Mouse (Mus musculus) skeletal muscle tissue, adult 2 months (tissue): ENCODE measurements around the gene Nr4a3.

Experiments
- DNase-seq: peaks from one replicate; pipeline ENCODE4 v3.0.0-alpha.2; 2012; ENCODE audit warnings: low read depth, low spot score

Nr4a3 gene

DNA sequence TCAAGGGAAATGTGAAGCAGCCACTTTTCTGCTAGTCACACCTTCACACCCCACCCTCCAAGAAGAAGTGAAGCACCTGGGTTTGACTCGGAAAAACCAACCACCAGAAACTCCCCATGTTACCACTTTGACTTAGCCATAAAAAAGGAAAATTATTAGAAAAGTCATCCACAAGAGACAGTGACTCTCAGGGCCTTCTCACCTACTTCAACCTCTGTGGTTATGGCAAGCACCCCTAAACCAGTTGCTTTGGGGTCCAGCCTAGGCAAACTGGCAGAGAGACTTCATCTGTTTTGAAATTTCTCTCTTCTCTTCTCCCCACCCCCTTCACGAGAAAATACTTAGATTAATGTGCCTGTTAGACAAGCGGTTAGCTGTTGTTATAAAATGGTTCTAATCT, 5.1 kb downstream of the Nr4a3 start:
- no peak for DNase-seq

DNA sequence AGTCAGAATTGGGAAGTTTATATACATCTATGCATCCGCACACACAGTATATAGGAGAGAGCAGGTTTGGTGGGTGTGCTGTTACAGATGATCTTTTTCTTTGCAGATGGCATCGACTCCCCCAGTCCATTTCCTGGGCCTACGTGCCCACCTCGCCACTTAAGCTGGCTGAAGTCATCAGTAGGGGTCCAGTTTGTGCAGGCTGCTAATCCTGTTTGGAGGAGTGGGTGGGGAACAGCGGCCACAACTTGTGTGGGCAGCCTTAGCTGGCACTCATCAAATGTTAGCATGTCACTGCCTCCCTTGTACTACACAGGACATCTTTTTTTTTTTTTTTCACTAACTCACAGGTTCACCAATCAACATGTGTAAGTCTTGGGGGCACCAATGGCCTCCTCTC, 5.5 kb downstream of the Nr4a3 start:
- DNase-seq, result no peak

DNA sequence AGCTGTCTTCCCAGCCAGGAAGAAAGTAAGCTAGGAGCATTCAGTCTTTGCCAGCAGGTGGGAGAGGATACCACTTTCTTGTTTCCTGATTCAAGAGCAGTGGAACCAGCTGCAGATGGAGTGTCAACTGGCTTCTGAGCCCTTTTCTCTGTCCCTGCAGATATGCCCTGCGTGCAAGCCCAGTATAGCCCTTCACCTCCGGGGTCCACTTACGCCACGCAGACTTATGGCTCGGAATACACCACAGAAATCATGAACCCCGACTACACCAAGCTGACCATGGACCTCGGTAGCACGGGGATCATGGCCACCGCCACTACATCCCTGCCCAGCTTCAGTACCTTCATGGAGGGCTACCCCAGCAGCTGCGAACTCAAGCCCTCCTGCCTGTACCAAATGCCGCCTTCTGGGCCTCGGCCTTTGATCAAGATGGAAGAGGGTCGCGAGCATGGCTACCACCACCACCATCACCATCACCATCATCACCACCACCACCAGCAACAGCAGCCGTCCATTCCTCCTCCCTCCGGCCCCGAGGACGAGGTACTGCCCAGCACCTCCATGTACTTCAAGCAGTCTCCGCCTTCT, 6.2 kb downstream of the Nr4a3 start:
- DNase-seq, result no peak

DNA sequence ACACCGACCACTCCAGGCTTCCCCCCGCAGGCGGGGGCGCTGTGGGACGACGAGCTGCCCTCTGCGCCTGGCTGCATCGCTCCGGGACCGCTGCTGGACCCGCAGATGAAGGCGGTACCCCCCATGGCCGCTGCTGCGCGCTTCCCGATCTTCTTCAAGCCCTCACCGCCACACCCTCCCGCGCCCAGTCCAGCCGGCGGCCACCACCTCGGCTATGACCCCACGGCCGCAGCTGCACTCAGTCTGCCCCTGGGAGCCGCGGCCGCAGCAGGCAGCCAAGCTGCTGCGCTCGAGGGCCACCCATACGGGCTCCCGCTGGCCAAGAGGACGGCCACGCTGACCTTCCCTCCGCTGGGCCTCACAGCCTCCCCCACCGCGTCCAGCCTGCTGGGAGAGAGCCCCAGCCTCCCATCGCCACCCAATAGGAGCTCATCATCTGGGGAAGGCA, 6.7 kb downstream of the Nr4a3 start:
- no peak for DNase-seq

DNA sequence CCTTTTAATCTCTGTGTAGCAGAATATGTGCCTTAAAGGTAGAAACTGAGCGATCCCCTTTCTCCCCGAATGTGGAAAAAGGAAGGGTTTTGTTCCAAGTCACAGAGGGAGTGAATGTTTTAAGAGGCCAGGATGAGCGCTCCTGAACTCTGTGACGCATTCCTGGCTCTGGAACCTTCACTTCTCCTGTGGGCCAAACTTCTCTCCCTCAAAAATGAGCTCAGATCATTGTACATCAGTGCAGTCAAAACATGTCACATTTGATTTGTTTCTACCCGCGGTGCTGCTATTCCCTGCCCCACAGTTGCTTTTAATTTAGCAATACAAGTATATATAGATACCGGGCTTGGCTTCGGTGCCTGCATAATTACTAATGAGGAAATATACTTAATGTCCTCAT, 16.8 kb downstream of the Nr4a3 start:
- no peak for DNase-seq

DNA sequence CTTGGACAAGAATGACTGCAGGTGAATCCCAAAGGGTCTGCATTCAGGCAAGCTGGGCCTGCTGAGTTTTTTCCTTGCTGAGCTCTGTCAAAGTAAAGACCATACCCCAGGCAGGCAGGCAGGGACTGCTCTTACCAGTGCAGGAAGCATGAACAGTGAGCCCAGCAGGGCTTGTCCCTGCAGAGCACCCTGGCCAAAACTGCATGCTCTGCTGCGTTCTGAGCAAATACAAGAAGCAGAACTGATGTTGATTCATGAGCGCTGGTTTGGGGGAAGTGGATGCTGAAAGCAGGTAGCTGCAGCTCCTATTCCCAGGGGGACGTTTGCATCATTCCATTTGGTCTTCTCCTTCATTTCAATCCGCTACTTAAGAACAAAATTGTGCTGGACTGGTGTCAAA, 19.4 kb downstream of the Nr4a3 start:
- DNase-seq, result no peak

DNA sequence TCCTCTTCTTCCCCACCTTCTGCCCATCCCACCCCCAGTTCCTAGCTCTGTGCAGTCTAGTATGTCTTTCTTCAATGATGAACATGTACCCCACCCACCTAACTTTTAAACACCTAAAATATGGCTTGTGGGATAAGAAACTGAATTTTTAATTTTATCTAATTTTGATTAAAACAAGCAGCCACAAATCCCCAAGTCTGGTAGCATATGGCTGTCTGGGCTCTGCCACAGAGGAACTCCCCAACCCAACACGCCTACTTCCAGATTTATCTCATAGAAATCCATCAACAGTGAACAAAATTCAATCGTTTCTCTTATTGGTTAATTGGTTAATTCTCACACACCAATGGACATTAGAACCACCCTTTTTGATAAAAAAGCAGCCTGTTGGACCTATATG, 21.7 kb downstream of the Nr4a3 start:
- DNase-seq, result no peak

DNA sequence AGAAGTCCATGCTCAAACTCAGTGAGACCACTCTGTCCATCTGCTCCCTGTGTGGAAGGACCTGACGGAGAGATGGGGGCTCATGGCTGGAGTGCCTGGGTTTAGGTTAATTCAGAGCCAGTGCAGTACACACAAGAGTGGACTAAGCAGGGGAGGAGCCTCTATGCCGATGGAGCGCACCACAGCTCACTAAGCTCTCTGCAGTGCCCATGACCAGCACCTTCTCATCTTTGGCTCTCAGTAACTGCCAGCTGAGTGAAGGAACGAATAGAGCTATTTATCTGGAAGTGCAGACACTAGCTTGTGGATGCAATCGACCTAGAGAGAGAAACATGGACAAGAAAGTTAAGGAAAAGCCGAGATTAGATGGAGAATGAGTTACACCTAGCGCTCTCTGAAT, 24.2 kb downstream of the Nr4a3 start:
- DNase-seq, result no peak

DNA sequence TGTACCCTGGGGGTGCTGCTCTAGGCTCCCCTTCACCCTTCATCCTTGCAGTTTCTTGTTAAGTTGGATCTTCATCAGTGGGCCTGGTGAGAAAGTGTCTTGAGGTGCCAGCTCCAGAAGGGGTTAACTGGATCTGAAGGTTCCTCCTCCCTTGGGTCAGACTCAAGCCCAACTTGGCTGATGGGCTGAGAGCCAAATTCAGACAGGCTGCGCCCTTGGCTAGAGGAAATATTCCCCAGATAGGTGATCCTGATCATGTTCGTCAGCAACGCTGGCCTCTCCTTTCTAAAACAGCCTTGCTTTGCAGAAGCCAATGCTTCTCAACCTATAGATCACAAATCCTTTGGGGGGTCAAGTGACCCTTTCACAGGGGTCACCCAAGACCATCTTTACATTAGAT, 27.1 kb downstream of the Nr4a3 start:
- no peak for DNase-seq

DNA sequence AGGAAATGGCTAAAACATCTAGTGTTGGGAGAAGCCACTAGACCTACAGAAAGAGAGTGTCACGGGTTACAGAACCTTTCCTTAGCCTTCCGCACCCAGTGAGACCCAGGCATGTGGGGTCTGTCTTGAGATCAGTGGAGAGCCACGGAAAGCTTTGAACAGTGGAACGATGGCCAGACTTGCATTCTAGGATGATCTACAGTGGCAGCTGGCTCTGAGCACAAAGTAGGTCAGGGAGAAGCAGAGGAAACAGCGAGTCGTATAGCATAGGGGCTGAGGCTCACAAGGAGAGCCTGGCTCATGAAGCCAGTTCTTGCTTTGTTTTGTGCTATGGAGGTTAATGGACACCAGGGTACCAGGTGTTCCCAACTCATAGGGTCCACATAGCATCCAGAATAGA, 28.4 kb downstream of the Nr4a3 start:
- DNase-seq, result no peak

DNA sequence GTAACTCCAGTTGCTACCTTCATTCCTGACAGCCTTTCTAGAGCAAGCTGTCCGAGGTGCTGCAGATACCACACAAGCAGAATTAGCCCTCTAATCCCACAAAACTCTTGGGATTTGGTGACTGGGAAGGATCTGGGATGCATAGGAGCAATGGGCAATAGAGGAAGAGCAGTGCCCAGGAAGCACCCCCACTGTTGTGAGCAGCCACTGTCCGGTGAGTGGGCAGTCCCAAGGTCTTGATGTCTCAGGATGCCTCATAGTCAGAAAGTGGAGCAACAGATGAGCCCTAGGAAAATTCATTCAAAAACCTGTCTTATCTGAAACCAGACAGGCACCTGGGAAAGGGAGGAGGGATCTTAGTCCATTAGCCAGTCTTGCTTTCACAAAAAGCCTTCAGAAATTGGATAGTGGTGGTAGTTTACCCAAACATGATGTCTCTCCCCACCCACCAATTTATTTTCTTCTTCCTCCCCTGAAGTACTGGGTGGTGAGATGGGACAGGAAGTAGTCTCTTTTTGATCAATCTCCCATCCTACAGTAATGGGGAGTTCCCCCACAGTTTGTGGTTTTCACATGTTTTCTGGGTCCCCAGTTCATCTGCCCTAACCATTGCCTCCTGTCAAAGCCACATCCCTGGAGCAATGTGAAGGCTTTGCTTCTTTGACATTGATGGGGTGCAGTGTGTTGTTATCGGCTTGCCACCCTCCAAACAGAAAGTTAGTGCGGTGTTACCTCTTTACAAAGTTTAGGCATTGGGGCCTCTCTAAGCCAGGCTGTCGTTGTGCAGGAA, 29.7 kb downstream of the Nr4a3 start:
- DNase-seq, result no peak

DNA sequence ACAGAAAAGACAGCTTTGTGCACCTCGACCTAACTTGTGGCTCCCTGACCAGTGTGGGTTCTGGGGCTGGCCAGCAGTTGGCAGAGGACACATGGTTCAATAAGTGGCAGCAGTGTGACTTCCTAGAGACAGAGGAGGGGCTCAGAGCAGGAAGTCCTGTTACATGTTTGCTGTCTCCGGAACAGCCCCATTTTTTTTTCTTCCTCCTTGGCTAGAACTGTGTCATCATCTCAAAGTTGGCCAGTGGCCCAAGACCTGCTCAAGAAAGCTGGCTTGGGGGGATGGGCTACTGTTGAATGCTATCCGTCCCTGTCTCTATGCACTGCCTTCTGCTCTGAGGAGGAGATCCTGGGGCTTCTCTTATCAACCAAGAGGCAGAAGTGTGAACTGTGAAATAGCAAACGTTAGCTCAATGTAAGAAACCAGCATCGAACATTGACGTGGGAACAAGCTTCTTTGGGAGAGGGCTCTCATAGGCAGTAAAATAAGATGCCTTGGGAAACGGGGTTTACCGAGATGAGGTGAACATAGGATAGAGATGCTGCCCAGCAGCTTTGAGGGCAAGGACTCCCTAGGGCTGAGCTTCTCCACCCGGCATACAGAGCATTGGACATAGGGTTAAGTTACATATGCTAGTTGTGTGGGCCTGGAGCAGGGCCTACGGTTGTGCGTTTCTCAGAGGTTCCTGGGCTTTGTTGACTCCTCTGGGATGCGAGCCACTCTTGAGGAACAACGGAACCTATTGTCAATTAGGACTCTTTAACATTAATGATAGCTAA, 31.9 kb downstream of the Nr4a3 start:
- DNase-seq, result peak; percentile 13

DNA sequence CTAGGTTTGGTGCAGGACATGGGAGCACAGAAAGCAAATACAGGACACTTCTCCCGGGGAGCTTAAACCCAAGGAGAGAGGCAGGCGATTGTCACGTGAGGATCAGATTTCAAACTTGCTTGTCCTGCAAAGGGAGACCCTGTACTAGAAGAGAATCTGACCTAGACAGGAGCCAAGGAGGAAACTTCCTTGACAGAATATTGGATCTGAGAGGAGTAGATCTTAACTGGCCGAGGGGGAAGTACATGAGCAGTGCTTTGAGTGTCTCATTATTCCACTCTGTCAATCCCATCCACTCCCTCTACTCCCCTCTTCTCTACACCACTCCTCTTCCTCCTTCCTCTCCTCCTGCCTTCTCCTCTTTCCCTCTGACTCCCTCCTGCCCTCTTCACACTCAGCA, 33.3 kb downstream of the Nr4a3 start:
- DNase-seq, result no peak

DNA sequence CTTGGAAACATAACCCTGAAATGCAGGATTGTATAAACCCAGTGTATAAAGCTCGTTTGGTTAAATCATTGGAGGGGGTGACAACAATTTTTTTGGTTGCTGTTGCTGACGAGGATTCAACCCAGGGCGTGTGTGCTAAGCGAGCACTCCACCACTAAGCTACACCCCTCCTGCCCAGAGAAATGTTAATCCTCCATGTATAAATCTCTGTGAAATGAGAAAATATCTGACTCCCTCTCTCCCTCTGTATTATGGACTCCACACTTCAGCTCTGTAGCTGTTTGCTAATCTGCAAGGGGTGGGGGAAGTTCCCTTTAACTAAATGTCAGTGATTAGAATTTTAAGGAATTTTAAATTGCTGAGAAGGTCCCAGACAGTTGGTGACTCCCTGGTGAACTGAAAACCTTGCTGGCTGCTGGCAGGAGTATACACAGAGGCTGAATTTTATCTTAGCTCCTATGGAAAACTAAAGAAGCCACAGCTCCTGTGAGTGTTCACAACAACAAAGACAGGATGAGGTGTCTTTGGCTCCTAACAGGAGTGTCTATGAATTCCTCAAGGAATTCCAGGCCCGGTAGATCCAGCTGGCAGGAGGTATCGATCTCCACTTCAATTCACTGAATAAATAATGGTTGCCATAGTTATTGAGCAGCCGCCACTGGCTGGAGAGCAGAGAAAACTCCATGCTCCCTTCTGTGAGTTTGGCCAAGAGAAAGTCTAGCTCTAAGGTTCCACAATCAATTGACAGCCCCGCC, 34.5 kb downstream of the Nr4a3 start:
- DNase-seq, result no peak

DNA sequence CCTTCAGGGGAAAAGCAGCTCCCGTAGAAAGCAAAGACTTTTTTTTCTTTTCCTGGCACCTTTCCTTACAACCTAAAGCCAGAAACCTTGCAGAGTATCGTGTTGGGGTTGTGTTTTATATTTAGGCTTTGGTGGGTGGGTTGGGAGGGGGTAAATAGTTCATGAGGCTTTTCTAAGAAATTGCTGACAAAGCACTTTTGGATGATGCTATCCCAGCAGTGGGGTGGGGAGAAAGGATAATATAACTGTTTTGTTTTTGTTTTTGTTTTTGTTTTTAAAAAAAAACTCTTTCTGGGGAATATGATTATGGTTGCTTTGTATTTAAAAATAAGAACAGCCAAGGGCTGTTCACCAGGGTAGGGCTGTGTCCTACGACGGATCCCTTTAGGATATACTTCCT, 38.5 kb downstream of the Nr4a3 start:
- DNase-seq, result no peak

DNA sequence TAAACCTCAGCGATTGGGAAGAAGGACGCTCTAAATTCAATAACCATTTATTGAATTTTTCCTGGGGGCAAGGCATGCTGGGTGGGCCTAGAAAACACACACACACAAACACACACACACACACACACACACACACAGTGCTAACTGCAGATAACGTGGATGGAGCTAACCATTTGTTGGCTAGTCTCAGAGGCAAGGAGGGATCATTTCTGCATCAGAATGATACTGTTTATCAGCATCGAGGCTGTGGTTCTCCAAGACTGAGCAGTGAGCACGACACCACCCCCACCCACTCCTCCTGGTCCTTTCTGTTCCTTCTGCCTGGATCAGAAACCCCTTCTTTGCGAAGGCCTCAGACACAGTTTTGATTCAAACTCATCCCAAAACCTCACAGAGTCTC, 41.7 kb downstream of the Nr4a3 start:
- no peak for DNase-seq

DNA sequence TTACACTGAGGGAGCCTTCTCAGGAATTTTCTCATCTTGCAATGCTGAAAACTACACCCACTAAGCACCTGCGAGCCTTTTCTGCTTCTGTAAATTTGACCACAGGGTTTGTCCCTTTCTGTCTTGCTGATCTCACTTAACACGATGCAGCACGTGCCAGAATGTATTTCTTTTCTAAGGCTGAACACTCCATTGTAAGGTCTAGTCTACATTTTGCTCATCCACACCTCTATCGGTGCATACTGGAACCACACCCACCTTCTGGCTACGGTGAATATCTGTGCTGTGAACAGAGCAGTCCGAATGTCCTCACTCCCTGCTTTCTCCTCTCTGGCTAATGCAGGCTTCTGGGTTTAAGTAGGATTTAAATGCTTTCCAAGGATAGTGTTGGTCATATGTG, 42.5 kb downstream of the Nr4a3 start:
- DNase-seq, result no peak

DNA sequence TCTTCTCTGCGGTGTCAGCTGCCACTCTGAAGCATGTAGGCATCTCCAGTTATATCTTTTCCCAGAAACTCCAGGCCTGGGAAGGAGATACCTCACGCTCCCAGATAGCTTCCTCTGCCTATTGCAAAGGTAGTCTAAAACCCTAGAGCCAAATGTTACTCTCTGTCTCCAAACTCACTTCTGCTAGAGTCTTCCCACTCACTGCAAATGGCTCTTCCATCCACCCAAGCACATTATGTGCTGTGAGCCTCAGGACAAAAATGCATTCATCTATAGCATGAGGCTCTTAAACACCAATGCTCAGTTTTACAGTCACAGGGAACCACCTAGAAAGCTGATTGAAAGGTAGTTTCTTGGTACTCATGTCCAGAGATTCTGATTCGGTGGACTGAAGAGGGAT, 48.3 kb downstream of the Nr4a3 start:
- no peak for DNase-seq

DNA sequence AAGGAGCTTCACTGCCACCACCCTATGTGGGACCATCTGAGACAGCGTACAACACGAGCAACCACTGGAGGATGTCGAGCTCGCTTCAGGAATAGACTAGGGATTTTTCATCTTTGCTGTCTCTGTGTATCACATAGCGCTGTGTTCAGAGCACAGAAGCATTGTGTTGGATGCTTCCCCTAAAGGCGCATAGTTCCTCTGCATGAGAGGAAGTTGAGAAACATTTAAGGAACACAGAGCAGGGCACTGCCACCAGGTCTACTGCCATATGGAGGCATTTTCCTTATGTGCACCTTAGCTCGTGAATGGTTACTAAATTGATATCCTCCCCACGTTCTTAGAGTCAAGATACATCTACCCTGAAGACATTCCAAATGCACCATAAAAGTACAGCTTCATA, 55.3 kb downstream of the Nr4a3 start:
- DNase-seq, result no peak

DNA sequence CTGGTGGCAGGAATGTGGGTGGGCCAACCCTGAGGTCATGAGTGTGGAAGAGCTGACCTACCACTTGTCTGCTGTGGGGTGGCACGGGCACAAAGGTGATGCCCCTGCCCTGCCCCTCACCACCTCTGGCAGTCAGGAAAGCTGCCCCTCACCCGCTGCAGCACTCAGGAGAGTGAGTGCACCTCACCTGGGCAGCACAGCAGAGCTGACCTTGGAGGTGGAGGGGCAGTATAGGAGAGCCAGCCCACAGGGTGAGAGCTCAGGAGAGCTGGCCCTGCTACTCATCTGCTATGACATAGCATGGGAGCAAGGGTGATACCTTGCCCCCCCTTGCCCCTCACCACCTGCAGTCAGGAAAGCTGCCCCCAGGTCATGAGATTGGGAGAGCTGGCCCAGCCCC, 57.0 kb downstream of the Nr4a3 start:
- no peak for DNase-seq

DNA sequence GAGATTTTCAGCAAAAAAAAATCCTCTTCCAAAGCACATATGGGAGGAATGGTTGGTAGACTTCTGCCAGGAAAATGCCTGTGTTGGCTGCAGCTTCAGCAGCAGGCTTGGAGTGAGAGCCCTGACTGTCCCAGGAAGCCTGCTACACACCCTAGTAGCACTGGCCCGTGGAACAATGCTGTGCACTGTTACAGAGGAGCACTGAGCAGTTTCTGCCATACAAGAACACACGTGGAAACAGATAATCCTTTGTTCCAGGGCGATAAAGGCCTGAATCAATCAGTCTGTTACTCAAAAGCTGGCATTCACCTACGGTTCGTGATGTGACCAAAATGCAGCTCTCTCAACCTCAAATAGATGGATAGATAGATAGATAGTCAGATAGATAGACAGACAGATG, 60.4 kb downstream of the Nr4a3 start:
- no peak for DNase-seq

DNA sequence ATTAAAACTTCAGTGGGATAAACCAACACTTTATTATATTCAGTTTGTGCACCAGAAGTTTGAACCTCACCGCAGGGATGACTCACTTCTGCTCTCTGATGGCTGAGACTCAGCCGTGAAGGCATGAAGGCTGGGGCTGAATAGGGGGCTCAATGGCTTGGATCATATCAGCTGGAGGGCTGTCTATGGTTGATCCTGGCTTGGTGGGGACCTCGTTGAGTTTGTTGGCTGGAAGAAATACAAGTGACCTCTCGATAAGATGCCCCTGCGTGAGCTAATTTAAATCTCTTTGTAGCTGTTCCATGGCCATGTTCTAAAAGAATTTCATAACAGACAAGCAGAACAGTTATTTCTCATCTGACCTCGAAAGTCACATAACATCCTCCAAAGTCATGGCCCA, 62.1 kb downstream of the Nr4a3 start:
- no peak for DNase-seq
